In genomic region chr17:53783381-53783780, GRCm38 (mm10) we compare ENCODE assay signal across 17 mouse cellular contexts.
"Had no signal": no experiment of that assay in that cellular context is flagged by ENCODE, and none has a peak within 500 bp of the region (broad histone marks: within the 10 kb centered on the region; RNA-seq: fewer than 3 reads in every experiment).

No protein-coding gene starts in this region.

- H3K9ac ChIP-seq: neural tube, embryonic 12.5 days; neural tube, embryonic 13.5 days; neural tube, embryonic 15.5 days; stomach, embryonic 15.5 days had no signal

- H3K9me3 ChIP-seq: neural tube, embryonic 12.5 days; neural tube, embryonic 13.5 days; neural tube, embryonic 15.5 days; stomach, embryonic 15.5 days had no signal

- H3K4me1 ChIP-seq: neural tube, embryonic 12.5 days; neural tube, embryonic 13.5 days; neural tube, embryonic 15.5 days; stomach, embryonic 15.5 days had no signal

- H3K4me2 ChIP-seq: neural tube, embryonic 12.5 days; neural tube, embryonic 13.5 days; neural tube, embryonic 15.5 days; stomach, embryonic 15.5 days had no signal

- DNase-seq: retina, postnatal 1 day; right cerebral cortex, adult 18-20 months; right cerebral cortex, postnatal 14 days; right cerebral cortex, postnatal 25 days; right cerebral cortex, postnatal 4 days; spleen, adult 18-20 months; thymus, adult 18-20 months; thymus, adult 2 months; thymus, postnatal 14 days; thymus, postnatal 25 days; thymus, postnatal 36 days; thymus, postnatal 4 days had no signal

- H3K27ac ChIP-seq: neural tube, embryonic 12.5 days; neural tube, embryonic 13.5 days; neural tube, embryonic 15.5 days; stomach, embryonic 15.5 days; stomach, postnatal 0 days had no signal

- H3K4me3 ChIP-seq: neural tube, embryonic 12.5 days; neural tube, embryonic 13.5 days; neural tube, embryonic 15.5 days; stomach, embryonic 15.5 days had no signal

- H3K27me3 ChIP-seq: neural tube, embryonic 12.5 days; neural tube, embryonic 13.5 days; neural tube, embryonic 15.5 days; stomach, embryonic 15.5 days had no signal

- H3K36me3 ChIP-seq: neural tube, embryonic 12.5 days; neural tube, embryonic 13.5 days; neural tube, embryonic 15.5 days; stomach, embryonic 15.5 days had no signal
